Mouse (Mus musculus): ENCODE data around the gene Ildr1. TPM values are rescaled to one million over a fixed set of nuclear protein-coding genes. Genes with fewer than 3 reads are reported as not detected.

Ildr1 gene
- polyA plus RNA-seq, 1 experiment from 2014 or later: 10.7 TPM

- DNase-seq (ENCODE audit: low spot score): no peak
- H3K9ac ChIP-seq (replicated peaks; ENCODE audit: low read depth): no peak overlapping the region
- TF ChIP-seq CTCF (IDR thresholded peaks at IDR 0.05) (no peak), EP300 (IDR thresholded peaks at IDR 0.05) (no peak)
- no peaks in the 10 kb centered on the region for H3K4me1 ChIP-seq (ENCODE audit: insufficient read depth, low read depth, low read length)
- no peak overlapping the region for H3K27ac ChIP-seq (ENCODE audit: low read length)
- no peaks in the 10 kb centered on the region for H3K9me3 ChIP-seq (ENCODE audit: low read length)
- no peak overlapping the region for H3K4me2 ChIP-seq (replicated peaks; ENCODE audit: low read depth, low read length)
- H3K4me3 ChIP-seq (ENCODE audit: low read depth, low read length): no peak overlapping the region
- H3K36me3 ChIP-seq (ENCODE audit: insufficient read depth, low read length): no peaks in the 10 kb centered on the region
- ATAC-seq: no peak
- H3K27me3 ChIP-seq (replicated peaks; ENCODE audit: insufficient read depth, low read length): no peaks in the 10 kb centered on the region
- 46% methylated on average over 3 of the region's 3 CpGs for WGBS
Observed at GRCm38 (mm10) chr16:36691484-36691883, 2.3 kb upstream of the Ildr1 start.

GRCm38 (mm10) chr16:36694798-36695290 is 1.1 kb downstream of the Ildr1 start:
- Histone ChIP-seq H3K36me3 (ENCODE audit: insufficient read depth, low read length) (no peaks in the 10 kb centered on the region), H3K27me3 (replicated peaks; ENCODE audit: insufficient read depth, low read length) (no peaks in the 10 kb centered on the region), H3K4me1 (ENCODE audit: insufficient read depth, low read depth, low read length) (no peaks in the 10 kb centered on the region), H3K4me3 (ENCODE audit: low read depth, low read length) (peak overlapping the region; percentile 38), H3K9me3 (ENCODE audit: low read length) (no peaks in the 10 kb centered on the region), H3K4me2 (replicated peaks; ENCODE audit: low read depth, low read length) (peak overlapping the region; percentile 58), H3K9ac (replicated peaks; ENCODE audit: low read depth) (no peak overlapping the region), H3K27ac (ENCODE audit: low read length) (no peak overlapping the region)
- 43% methylated on average over 9 of the region's 9 CpGs for WGBS
- DNase-seq (ENCODE audit: low spot score): no peak
- ATAC-seq: no peak
- TF ChIP-seq CTCF (IDR thresholded peaks at IDR 0.05) (no peak), EP300 (IDR thresholded peaks at IDR 0.05) (no peak)

- Histone ChIP-seq H3K27ac (ENCODE audit: low read length) (no peak overlapping the region), H3K4me1 (ENCODE audit: insufficient read depth, low read depth, low read length) (no peaks in the 10 kb centered on the region), H3K4me3 (ENCODE audit: low read depth, low read length) (no peak overlapping the region), H3K4me2 (replicated peaks; ENCODE audit: low read depth, low read length) (no peak overlapping the region), H3K9ac (replicated peaks; ENCODE audit: low read depth) (no peak overlapping the region), H3K27me3 (replicated peaks; ENCODE audit: insufficient read depth, low read length) (no peaks in the 10 kb centered on the region), H3K36me3 (ENCODE audit: insufficient read depth, low read length) (no peaks in the 10 kb centered on the region), H3K9me3 (ENCODE audit: low read length) (no peaks in the 10 kb centered on the region)
- no peak for TF ChIP-seq CTCF (IDR thresholded peaks at IDR 0.05)
- no peak for TF ChIP-seq EP300 (IDR thresholded peaks at IDR 0.05)
- 84% methylated on average over 8 of the region's 8 CpGs for WGBS
- DNase-seq (ENCODE audit: low spot score) (no peak), ATAC-seq (no peak)
Observed at GRCm38 (mm10) chr16:36697331-36697730, 3.6 kb downstream of the Ildr1 start.

- TF ChIP-seq CTCF (IDR thresholded peaks at IDR 0.05): no peak
- no peak for TF ChIP-seq EP300 (IDR thresholded peaks at IDR 0.05)
- Histone ChIP-seq H3K9me3 (ENCODE audit: low read length) (no peaks in the 10 kb centered on the region), H3K4me1 (ENCODE audit: insufficient read depth, low read depth, low read length) (no peaks in the 10 kb centered on the region), H3K27ac (ENCODE audit: low read length) (no peak overlapping the region), H3K36me3 (ENCODE audit: insufficient read depth, low read length) (no peaks in the 10 kb centered on the region), H3K4me2 (replicated peaks; ENCODE audit: low read depth, low read length) (no peak overlapping the region), H3K9ac (replicated peaks; ENCODE audit: low read depth) (no peak overlapping the region), H3K4me3 (ENCODE audit: low read depth, low read length) (no peak overlapping the region), H3K27me3 (replicated peaks; ENCODE audit: insufficient read depth, low read length) (no peaks in the 10 kb centered on the region)
- ATAC-seq (no peak), DNase-seq (ENCODE audit: low spot score) (no peak)
- WGBS: 85% methylated on average over 2 of the region's 2 CpGs
Observed at GRCm38 (mm10) chr16:36700484-36700883, 6.7 kb downstream of the Ildr1 start.

DNA sequence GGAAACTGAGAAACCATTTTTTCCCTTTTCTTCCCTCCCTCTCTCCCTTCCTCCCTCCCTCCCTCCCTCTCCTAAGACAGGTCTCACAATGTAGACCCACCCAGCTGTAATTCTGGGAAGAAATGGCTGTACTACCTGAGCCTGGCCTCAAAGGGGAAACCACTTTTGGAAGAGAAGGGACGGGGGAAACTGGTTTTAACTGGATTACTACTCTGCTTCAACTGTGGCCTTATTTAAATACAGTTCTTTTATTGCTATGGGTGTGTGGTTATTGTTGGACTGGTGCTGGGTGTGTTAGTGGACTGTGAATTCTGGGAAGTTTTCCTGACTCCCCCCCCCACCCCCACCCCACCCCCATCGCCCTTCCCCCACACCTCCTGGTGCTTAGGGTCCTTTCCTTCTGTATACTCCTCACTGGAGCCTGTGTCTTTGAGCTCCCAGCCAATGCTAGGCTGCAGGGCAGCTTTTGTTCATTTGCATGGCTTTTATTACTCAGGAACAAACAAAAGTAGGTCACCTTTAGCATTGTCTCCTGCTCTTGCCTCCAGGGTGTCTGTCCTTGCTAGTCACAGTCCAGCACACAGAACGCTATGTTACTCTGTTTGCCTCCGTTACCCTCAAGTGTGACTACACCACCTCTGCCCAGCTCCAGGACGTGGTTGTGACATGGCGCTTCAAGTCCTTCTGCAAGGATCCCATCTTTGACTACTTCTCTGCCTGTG is 14.1 kb downstream of the Ildr1 start:
- Histone ChIP-seq H3K36me3 (ENCODE audit: insufficient read depth, low read length) (no peaks in the 10 kb centered on the region), H3K9ac (replicated peaks; ENCODE audit: low read depth) (no peak overlapping the region), H3K4me3 (ENCODE audit: low read depth, low read length) (no peak overlapping the region), H3K9me3 (ENCODE audit: low read length) (no peaks in the 10 kb centered on the region), H3K27ac (ENCODE audit: low read length) (no peak overlapping the region), H3K4me1 (ENCODE audit: insufficient read depth, low read depth, low read length) (no peaks in the 10 kb centered on the region), H3K4me2 (replicated peaks; ENCODE audit: low read depth, low read length) (no peak overlapping the region), H3K27me3 (replicated peaks; ENCODE audit: insufficient read depth, low read length) (no peaks in the 10 kb centered on the region)
- TF ChIP-seq EP300 (IDR thresholded peaks at IDR 0.05) (no peak), CTCF (IDR thresholded peaks at IDR 0.05) (no peak)
- DNase-seq (ENCODE audit: low spot score): no peak
- ATAC-seq: no peak
- 63% methylated on average over 6 of the region's 6 CpGs for WGBS

DNA sequence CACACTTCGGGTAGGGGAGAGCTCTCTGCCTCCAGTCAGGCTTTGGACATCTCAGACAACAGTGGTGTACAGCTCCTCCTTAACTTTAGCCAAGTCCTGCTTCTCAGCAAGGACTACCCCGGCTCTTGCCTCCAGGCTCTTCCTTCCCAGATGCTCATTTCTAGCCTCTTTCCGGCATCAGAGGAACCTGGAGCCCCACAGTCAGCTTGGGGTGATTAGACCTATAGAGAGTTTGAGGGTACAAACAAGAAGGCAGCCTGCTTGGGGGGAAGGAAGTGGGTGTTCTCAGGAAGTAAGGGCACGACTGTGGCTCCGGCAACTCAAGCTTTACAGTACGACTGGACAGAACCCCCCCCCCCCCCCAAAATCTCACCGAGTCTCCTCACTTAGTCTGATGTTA is 15.0 kb downstream of the Ildr1 start:
- Histone ChIP-seq H3K4me1 (ENCODE audit: insufficient read depth, low read depth, low read length) (no peaks in the 10 kb centered on the region), H3K9me3 (ENCODE audit: low read length) (no peaks in the 10 kb centered on the region), H3K27me3 (replicated peaks; ENCODE audit: insufficient read depth, low read length) (no peaks in the 10 kb centered on the region), H3K36me3 (ENCODE audit: insufficient read depth, low read length) (no peaks in the 10 kb centered on the region), H3K27ac (ENCODE audit: low read length) (no peak overlapping the region), H3K4me2 (replicated peaks; ENCODE audit: low read depth, low read length) (no peak overlapping the region), H3K4me3 (ENCODE audit: low read depth, low read length) (no peak overlapping the region), H3K9ac (replicated peaks; ENCODE audit: low read depth) (no peak overlapping the region)
- no peak for ATAC-seq
- no peak for TF ChIP-seq EP300 (IDR thresholded peaks at IDR 0.05)
- no peak for TF ChIP-seq CTCF (IDR thresholded peaks at IDR 0.05)
- DNase-seq (ENCODE audit: low spot score): no peak
- 50% methylated on average over 7 of the region's 7 CpGs for WGBS
